Mouse (Mus musculus): ENCODE results near the gene Ssmem1. TPM values are rescaled to one million over a fixed set of nuclear protein-coding genes. Genes with fewer than 3 reads are reported as not detected.

Ssmem1 gene
- total RNA-seq, 4 experiments from 2014 or later = 0.40 TPM; not detected in 3

- DNase-seq (ENCODE audit: low spot score) = no peak
Observed at GRCm38 (mm10) chr6:30526586-30527515, 17.2 kb downstream of the Ssmem1 start.

GRCm38 (mm10) chr6:30528800-30529199 is 19.2 kb downstream of the Ssmem1 start:
- DNase-seq (ENCODE audit: low spot score) = no peak

- DNase-seq (ENCODE audit: low spot score) = peak; percentile 38
Observed at GRCm38 (mm10) chr6:30535340-30535739, 25.7 kb downstream of the Ssmem1 start.

GRCm38 (mm10) chr6:30538240-30538639 is 28.6 kb downstream of the Ssmem1 start:
- no peak for DNase-seq (ENCODE audit: low spot score)

- DNase-seq (ENCODE audit: low spot score) = no peak
Observed at GRCm38 (mm10) chr6:30538800-30539199, 29.2 kb downstream of the Ssmem1 start.

- no peak for DNase-seq (ENCODE audit: low spot score)
Observed at GRCm38 (mm10) chr6:30541009-30541799, 31.6 kb downstream of the Ssmem1 start, which contains the start of gene Cpa2. TSS of gene Cpa2 (plus strand) at chr6:30541582.

- DNase-seq (ENCODE audit: low spot score) = no peak
Observed at GRCm38 (mm10) chr6:30542277-30542676, 32.6 kb downstream of the Ssmem1 start.

- no peak for DNase-seq (ENCODE audit: low spot score)
Observed at GRCm38 (mm10) chr6:30543077-30543476, 33.4 kb downstream of the Ssmem1 start.

- DNase-seq (ENCODE audit: low spot score) = no peak
Observed at GRCm38 (mm10) chr6:30543851-30544250, 34.2 kb downstream of the Ssmem1 start.

GRCm38 (mm10) chr6:30545689-30546088 is 36.0 kb downstream of the Ssmem1 start:
- DNase-seq (ENCODE audit: low spot score) = no peak

GRCm38 (mm10) chr6:30546571-30547273 is 37.1 kb downstream of the Ssmem1 start:
- DNase-seq (ENCODE audit: low spot score) = no peak

GRCm38 (mm10) chr6:30547274-30547645 is 37.6 kb downstream of the Ssmem1 start:
- no peak for DNase-seq (ENCODE audit: low spot score)

GRCm38 (mm10) chr6:30547656-30548306 is 38.1 kb downstream of the Ssmem1 start:
- DNase-seq (ENCODE audit: low spot score) = peak; percentile 64

GRCm38 (mm10) chr6:30549231-30549761 is 39.6 kb downstream of the Ssmem1 start:
- DNase-seq (ENCODE audit: low spot score) = peak; percentile 13

- DNase-seq (ENCODE audit: low spot score) = no peak
Observed at GRCm38 (mm10) chr6:30550496-30551192, 41.0 kb downstream of the Ssmem1 start.

- no peak for DNase-seq (ENCODE audit: low spot score)
Observed at GRCm38 (mm10) chr6:30551193-30551515, 41.5 kb downstream of the Ssmem1 start.

GRCm38 (mm10) chr6:30551644-30552580 is 42.3 kb downstream of the Ssmem1 start:
- no peak for DNase-seq (ENCODE audit: low spot score)

GRCm38 (mm10) chr6:30552628-30553027 is 43.0 kb downstream of the Ssmem1 start:
- DNase-seq (ENCODE audit: low spot score) = no peak

GRCm38 (mm10) chr6:30553381-30554010 is 43.8 kb downstream of the Ssmem1 start:
- DNase-seq (ENCODE audit: low spot score) = no peak
